Mouse (Mus musculus) embryonic fibroblast, embryonic 13.5 days (primary cell): ENCODE measurements at regions not wholly inside any gene's neighbourhood (a gene's known extent, or its start where the extent isn't known, plus 50 kb on each side); places are given as distances from the start of the nearest gene placed in this dataset.

Experiments
- CTCF ChIP-seq: IDR thresholded peaks from 2 replicates; pipeline ENCODE4 v1.5.1; 2011; ENCODE audit warnings: mild to moderate bottlenecking, control low read depth, low read length, moderate library complexity, borderline replicate concordance; ENCODE audit not compliant: insufficient read depth
- POLR2A ChIP-seq: IDR thresholded peaks from 2 replicates; pipeline ENCODE4 v1.6.1; 2011; ENCODE audit warnings: low read depth, mild to moderate bottlenecking, control low read depth, low read length, moderate library complexity

DNA sequence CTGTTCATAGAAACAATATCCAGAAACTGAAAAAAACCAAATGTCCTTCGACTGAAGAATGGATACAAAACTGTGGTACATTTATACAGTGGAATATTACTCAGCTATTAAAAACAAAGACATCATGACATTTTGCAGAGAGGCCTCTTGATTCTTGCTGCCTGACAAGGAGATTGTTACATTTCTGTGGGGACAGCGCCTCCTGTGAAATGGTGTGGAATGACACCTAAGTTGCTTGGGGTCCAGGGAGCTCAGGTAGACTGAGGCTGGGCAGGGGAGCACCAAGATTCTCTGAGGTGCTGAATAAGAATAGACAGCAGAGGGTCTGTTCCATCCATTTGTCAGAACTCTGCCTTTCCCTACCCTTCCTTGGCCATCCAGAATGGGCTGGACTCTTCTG, 57.2 kb upstream of the Ctbp2 start:
- TF ChIP-seq CTCF (no peak), POLR2A (no peak)
